Mouse (Mus musculus) ES-Bruce4 (cell line): ENCODE measurements around the gene Obscn. TPM values are rescaled to one million over a fixed set of nuclear protein-coding genes. Genes with fewer than 3 reads are reported as not detected.

Experiments
- H3K27ac ChIP-seq: 2 replicates; pipeline ENCODE4 v1.5.1; 2012; ENCODE audit warnings: low read length, inconsistent platforms; ENCODE audit not compliant: insufficient read depth
- H3K27me3 ChIP-seq: 2 replicates; pipeline ENCODE4 v1.6.1; 2012; ENCODE audit warnings: mild to moderate bottlenecking, low read length, inconsistent platforms; ENCODE audit not compliant: control insufficient read depth, poor library complexity, insufficient read depth, severe bottlenecking
- H3K36me3 ChIP-seq: 2 replicates; pipeline ENCODE4 v1.6.1; 2012; ENCODE audit warnings: inconsistent platforms, mild to moderate bottlenecking, low read length, moderate library complexity; ENCODE audit not compliant: control insufficient read depth, poor library complexity, insufficient read depth, severe bottlenecking
- H3K4me1 ChIP-seq: one replicate; pipeline ENCODE4 v1.8.1; 2011; ENCODE audit warnings: low read length; ENCODE audit not compliant: control insufficient read depth, insufficient read depth
- H3K4me3 ChIP-seq: 2 replicates; pipeline ENCODE4 v1.5.1; 2011; ENCODE audit warnings: low read depth, mild to moderate bottlenecking, low read length
- H3K9ac ChIP-seq: 2 replicates; pipeline ENCODE4 v1.6.1; 2012; ENCODE audit warnings: low read depth, mild to moderate bottlenecking, inconsistent platforms; ENCODE audit not compliant: poor library complexity, severe bottlenecking
- H3K9me3 ChIP-seq: replicated peaks from 2 replicates; pipeline ENCODE4 v1.6.1; 2012; ENCODE audit warnings: mild to moderate bottlenecking, low read length, inconsistent platforms; ENCODE audit not compliant: control insufficient read depth, poor library complexity, insufficient read depth, severe bottlenecking
- CTCF ChIP-seq: IDR thresholded peaks from one replicate; pipeline ENCODE4 v1.8.1; 2011; ENCODE audit warnings: low read depth, low read length
- EP300 ChIP-seq: IDR thresholded peaks from 2 replicates; pipeline ENCODE4 v1.6.1; 2011; ENCODE audit warnings: low read depth, low read length; ENCODE audit not compliant: insufficient read depth
- POLR2A ChIP-seq: IDR thresholded peaks from one replicate; pipeline ENCODE4 v1.8.1; 2011; ENCODE audit warnings: low read length; ENCODE audit not compliant: insufficient read depth
- polyA plus RNA-seq: library from polyadenylated mRNA; stranded (reverse); fragments of >200 nt; gene quantifications from 2 replicates; pipeline ENCODE4 v1.2.4, GENCODE M21; 2011; ENCODE audit warnings: low read depth; ENCODE audit not compliant: missing spikeins, insufficient read depth, insufficient read length

The Obscn gene
- polyA plus RNA-seq, 1 experiment = 1.3 TPM

GRCm38 (mm10) chr11:59131348-59131919 lies 4.8 kb downstream of the Obscn start:
- Histone ChIP-seq H3K27ac (no peak overlapping the region), H3K9ac (no peak overlapping the region), H3K27me3 (peaks cover 3% of the 10 kb centered on the region), H3K4me3 (no peak overlapping the region), H3K4me1 (no peaks in the 10 kb centered on the region), H3K9me3 (no peaks in the 10 kb centered on the region), H3K36me3 (no peaks in the 10 kb centered on the region)
- TF ChIP-seq POLR2A (no peak), EP300 (no peak), CTCF (no peak)

- Histone ChIP-seq H3K27ac (no peak overlapping the region), H3K9me3 (no peaks in the 10 kb centered on the region), H3K27me3 (peaks cover 3% of the 10 kb centered on the region; the same call in 1 of the 2 replicates), H3K4me1 (no peaks in the 10 kb centered on the region), H3K9ac (no peak overlapping the region), H3K36me3 (no peaks in the 10 kb centered on the region), H3K4me3 (no peak overlapping the region)
- TF ChIP-seq CTCF (no peak), EP300 (no peak), POLR2A (no peak)
Measured at GRCm38 (mm10) chr11:59130782-59131181, 5.4 kb downstream of the Obscn start.

GRCm38 (mm10) chr11:59105945-59106344 lies 30.3 kb downstream of the Obscn start:
- no peak overlapping the region for H3K9ac ChIP-seq
- no peaks in the 10 kb centered on the region for H3K4me1 ChIP-seq
- TF ChIP-seq CTCF = peak; percentile 16
- no peak for TF ChIP-seq EP300
- no peaks in the 10 kb centered on the region for H3K36me3 ChIP-seq
- no peaks in the 10 kb centered on the region for H3K27me3 ChIP-seq
- no peaks in the 10 kb centered on the region for H3K9me3 ChIP-seq
- H3K27ac ChIP-seq = no peak overlapping the region
- no peak overlapping the region for H3K4me3 ChIP-seq

- H3K4me1 ChIP-seq = no peaks in the 10 kb centered on the region
- H3K9me3 ChIP-seq = no peaks in the 10 kb centered on the region
- H3K4me3 ChIP-seq = no peak overlapping the region
- TF ChIP-seq POLR2A (no peak), CTCF (peak; percentile 54)
- no peaks in the 10 kb centered on the region for H3K36me3 ChIP-seq
- no peak overlapping the region for H3K27ac ChIP-seq
- no peaks in the 10 kb centered on the region for H3K27me3 ChIP-seq
- no peak overlapping the region for H3K9ac ChIP-seq
Measured at GRCm38 (mm10) chr11:59102324-59102723, 33.9 kb downstream of the Obscn start.

GRCm38 (mm10) chr11:59098339-59098738 lies 37.9 kb downstream of the Obscn start:
- Histone ChIP-seq H3K27me3 (no peaks in the 10 kb centered on the region), H3K4me3 (no peak overlapping the region), H3K9ac (no peak overlapping the region), H3K4me1 (no peaks in the 10 kb centered on the region), H3K9me3 (no peaks in the 10 kb centered on the region), H3K27ac (no peak overlapping the region), H3K36me3 (no peaks in the 10 kb centered on the region)
- peak; percentile 32 for TF ChIP-seq CTCF
- TF ChIP-seq EP300 = no peak
- no peak for TF ChIP-seq POLR2A

GRCm38 (mm10) chr11:59097770-59098169 lies 38.4 kb downstream of the Obscn start:
- Histone ChIP-seq H3K9ac (no peak overlapping the region), H3K36me3 (no peaks in the 10 kb centered on the region), H3K4me3 (no peak overlapping the region), H3K4me1 (no peaks in the 10 kb centered on the region), H3K9me3 (no peaks in the 10 kb centered on the region), H3K27me3 (no peaks in the 10 kb centered on the region), H3K27ac (no peak overlapping the region)
- TF ChIP-seq CTCF = no peak
- no peak for TF ChIP-seq EP300
- TF ChIP-seq POLR2A = no peak
